Mouse (Mus musculus) monocyte, adult 5-6 weeks (primary cell): ENCODE data around the gene Ppp6r3. TPM values are rescaled to one million over a fixed set of nuclear protein-coding genes. Genes with fewer than 3 reads are reported as not detected.
"Not testable (repeated sequence)": the region's sequence is repeated elsewhere in the genome, so short reads cannot be mapped to it uniquely, and the experiment has no call there.

Experiments used
- ATAC-seq: fragments of 153-309, 156-312 bp; replicated peaks from 2 replicates; pipeline ENCODE4 v1.8.0; 2017; ENCODE audit warnings: mild to moderate bottlenecking; ENCODE audit not compliant: low TSS enrichment, insufficient number of reproducible peaks, severe bottlenecking, poor library complexity, low FRiP score
- total RNA-seq: library from RNA; stranded (forward); fragments of 200-1000, 200-491, 200-594 nt; gene quantifications from 3 replicates; pipeline ENCODE4 v1.2.3, GENCODE M21; 2017

Gene Ppp6r3
- total RNA-seq, result 90.3 to 128 TPM (median 101 TPM) in 3 replicates

DNA sequence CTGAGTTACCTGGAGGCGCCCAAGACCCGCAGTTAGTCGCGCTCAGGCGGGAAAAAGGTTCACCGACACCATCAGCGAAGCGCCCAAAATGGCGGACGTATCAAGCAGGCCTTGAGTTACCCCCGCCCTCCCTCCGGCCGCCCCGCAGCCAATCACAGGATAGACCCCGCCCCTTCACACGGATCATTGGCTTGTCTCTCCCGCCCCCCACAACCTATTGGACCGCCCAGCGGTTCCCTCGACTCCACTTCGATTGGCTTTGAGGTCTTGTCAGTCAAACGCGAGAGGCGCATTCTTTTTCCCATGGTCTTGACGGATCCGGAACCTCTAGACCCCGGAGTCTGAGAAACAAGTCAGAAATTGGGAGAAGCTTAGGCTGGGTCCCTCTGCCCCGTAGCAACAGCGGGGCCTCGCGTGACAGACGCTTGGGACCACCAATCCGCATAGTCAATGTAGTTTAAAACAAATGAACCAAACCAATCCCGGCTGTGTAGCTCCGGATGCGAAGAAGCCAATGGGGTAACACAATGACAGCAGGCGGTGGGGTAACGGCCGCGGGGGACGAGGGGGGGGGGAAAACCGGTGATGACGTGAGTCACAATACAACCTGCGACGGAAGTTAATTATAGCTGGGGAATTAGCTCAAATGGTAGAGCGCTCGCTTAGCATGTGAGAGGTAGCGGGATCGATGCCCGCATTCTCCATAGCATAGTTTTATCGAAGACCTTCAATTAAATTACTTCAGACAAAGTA is at the start of gene Ppp6r3:
Gene Ppp6r3 (minus strand): TSS at position 118 of the 753 bp plus-strand sequence.
- ATAC-seq, result peak; percentile 90

DNA sequence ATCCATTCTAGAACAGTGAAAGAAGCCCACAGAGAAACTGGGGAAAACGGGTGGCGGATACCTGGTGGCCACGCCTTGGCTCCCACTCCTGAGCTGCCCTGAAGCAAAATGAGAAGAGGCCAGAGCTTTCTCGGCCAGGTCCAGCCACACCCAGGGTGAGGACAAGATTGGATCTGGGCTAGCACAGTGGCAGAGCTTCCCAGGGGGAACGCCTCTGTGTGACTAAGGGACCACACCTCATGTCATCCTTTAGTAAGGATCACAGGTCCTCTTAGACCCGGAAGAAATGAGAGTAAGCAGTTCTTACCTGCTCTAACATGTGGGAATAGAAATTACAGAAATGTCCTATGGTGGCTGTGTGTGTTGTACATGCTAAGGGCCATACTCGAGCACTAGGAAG is 49.6 kb upstream of the Ppp6r3 start:
- ATAC-seq, result no peak

DNA sequence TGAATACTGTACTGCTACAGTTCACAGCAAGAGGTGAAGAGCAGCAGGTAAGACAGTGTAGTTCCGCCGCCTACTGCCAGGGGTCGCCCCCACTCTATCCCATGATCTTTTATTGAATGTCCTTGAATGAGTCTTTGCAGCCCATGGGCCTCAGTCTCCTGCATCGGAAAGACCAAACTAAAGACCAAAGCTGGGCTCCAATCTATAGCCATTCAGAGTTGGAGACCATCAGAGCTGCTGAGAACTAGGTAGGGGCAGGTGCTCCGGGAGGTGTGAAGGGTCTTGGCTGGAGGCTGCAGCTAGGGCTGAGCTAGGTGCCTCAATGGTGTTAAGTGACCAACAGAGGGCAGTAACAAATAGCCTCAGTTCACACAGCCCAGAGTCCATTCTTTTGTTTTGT is 48.3 kb upstream of the Ppp6r3 start:
- ATAC-seq, result no peak

DNA sequence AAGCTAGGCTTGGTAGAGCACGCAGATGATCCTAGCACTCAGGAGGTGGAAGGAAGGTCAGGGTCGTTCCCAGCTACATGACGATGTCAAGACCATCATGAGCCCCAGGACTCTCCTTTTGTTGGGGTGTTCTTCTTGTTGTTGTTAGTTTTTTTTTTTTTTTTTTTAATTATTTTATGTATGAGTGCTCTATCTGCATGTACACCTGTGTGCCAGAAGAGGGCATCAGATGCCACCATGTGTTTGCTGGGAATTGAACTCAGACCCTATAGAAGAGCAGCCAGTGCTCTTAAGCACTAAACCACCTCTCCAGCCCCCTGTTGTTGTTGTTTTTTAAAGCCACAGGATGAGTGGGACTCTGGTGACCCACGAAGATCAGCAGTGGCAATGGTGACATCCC is 47.7 kb upstream of the Ppp6r3 start:
- ATAC-seq, result no peak

GRCm38 (mm10) chr19:3620871-3621270 is 45.3 kb upstream of the Ppp6r3 start:
- ATAC-seq, result no peak

GRCm38 (mm10) chr19:3619359-3619758 is 43.8 kb upstream of the Ppp6r3 start:
- ATAC-seq, result no peak

- no peak for ATAC-seq
Measured at GRCm38 (mm10) chr19:3613991-3614390, 38.4 kb upstream of the Ppp6r3 start.

- no peak for ATAC-seq
Measured at GRCm38 (mm10) chr19:3612534-3613273, 37.2 kb upstream of the Ppp6r3 start.

DNA sequence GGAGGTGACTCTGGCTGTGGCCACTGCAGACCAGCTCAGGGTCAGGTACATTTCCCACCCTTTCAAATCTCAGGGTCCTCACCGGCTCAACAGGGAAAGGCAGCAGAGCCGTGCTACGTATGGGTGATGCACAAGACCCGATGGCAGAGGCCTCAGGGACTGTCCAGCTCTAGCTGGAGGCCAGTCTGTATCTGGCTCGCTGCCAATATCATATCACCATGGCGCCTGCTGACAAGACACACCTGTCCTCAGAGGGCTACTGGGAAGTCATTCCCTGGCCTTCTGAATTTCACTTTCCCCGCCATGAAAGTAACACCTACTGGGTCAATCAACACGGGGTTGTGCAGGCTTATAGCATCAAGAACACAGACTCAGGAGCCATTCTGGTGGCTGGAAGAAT is 36.2 kb upstream of the Ppp6r3 start:
- no peak for ATAC-seq

- no peak for ATAC-seq
Measured at GRCm38 (mm10) chr19:3610886-3611285, 35.3 kb upstream of the Ppp6r3 start.

DNA sequence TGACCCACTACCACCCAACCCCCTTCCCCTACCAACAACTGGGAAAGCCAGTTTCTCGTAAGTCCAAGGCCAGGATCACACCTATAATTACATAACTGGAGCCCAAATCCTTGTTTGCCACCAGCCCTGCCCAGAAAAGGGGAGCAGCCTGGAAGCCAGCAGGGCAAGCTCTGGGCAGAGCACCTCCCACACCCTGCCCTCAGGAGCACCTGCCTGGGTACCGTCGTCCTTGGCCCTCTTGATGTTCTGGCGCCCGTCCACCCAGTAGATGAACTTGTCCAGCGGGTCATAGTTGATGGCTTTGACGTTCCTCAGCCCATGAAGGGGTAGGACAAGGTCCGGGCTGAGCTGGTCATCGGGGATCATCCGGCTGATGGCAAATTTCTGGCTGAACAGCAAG is 34.3 kb upstream of the Ppp6r3 start:
- no peak for ATAC-seq

GRCm38 (mm10) chr19:3594316-3594715 is 18.8 kb upstream of the Ppp6r3 start:
- no peak for ATAC-seq

DNA sequence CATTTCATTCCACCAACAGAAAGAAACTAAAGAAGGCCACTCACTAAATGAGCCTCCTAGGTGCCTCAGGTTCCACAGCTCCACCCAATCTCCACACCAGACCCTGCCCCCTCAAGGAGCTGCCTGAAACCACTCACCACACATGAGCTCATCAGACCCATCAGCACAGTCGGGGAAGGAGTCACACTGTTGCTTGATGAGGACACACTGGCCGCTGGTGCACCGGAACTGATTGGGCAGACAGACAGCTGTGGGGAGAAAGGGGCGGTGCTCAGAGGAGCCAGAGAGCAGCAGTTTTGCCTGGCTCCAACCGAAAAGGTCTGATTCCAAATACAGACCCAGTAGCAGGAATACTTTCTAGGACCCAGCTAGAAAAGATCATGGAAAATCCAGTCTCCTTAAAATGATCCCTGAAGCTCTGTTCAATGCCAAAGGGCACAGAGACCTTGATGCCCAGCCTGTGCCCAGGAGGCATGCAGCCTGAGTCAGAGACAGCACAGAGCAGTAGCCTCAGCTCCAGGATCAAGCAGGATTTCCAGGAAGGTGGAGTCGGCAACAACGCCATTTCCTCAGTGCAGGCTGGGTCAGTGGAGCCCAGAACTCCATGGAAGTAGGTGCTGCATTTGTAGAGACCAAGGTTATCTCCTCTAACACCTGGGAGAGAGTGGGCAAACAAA is 18.0 kb upstream of the Ppp6r3 start:
- ATAC-seq, result no peak

DNA sequence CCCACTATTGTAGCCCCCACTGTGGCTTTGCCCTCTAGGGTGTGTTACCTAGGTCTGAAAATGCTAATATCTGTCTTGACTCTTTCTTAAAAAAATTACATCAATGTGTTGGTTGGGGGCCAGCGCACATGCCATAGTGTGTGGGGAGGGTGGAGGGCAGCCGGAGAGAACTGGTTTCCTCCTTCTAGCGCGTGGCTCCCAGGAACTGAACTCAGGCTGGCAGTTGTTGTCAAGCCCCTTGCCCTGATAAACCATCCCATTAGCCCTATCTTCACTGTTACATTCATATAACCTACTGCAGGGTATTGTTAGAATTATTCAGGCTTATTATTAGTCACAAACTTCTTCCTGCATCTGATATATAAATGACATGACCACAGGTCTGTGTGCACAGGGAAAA is 14.4 kb upstream of the Ppp6r3 start:
- no peak for ATAC-seq

DNA sequence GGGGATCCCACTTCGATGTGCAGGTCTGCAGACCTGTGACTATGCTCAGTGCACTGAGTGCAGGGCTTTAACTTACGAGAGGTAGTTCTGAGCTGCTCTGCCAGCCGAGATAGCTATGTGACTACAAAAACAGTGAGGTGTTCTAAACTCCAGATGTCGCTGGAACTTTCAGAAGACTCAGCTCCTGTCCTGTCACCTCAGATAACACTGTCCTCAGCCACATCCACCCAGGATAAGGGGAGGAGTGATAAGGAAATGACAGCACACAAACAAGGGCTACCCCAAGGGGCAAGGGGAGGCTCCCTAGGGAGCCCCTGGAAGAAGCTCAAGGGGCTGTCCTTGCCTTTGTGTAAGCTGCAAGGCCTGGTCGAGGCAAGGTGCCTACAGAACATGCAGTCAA is 14.0 kb upstream of the Ppp6r3 start:
- no peak for ATAC-seq

GRCm38 (mm10) chr19:3587729-3588128 is 12.2 kb upstream of the Ppp6r3 start:
- ATAC-seq, result not testable (repeated sequence)

DNA sequence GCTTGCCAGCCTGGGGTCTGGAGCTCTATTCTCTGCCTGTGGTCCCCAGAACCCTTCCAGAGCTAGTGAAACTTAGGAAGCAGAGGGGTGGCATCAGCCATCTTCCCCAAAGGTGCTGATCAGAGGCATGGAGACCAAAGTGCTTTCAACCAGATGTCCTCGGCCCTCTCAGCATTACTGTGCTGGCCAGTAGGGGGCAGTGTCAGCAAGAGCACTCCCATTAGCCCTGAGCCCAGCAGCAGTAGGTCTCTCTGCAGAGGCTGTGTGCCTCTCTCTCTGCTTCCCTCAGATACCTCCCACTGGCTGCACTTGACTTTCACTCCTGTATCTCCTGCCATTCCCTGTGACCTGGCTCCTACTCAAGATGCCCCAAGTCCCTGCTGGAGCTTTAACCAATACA is 11.0 kb upstream of the Ppp6r3 start:
- peak; percentile 48; the same call in 1 of the 2 replicates for ATAC-seq

DNA sequence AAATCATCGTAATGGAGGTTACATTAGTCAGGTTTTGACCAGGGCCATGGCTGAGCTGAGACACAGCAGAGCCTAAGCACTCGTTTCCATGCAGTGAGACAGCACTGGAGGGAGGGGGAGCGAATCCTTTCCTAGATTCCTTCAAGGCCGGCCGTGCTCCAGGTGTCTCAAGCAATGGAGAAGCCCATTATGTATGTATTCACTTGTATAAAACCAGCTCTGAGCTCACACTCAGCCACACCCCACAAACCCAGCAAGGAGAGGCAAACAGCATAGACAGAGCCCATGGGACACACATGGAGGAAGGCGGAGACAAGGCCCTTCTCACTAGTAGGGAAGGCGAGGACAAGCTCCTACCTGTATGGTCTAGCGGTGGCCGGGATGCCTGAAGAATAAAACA is 10.5 kb upstream of the Ppp6r3 start:
- ATAC-seq, result no peak

- ATAC-seq, result 0 out of 2 replicates have a peak, but pooled peaks have one; percentile 64
Measured at GRCm38 (mm10) chr19:3581326-3581725, 5.8 kb upstream of the Ppp6r3 start.

DNA sequence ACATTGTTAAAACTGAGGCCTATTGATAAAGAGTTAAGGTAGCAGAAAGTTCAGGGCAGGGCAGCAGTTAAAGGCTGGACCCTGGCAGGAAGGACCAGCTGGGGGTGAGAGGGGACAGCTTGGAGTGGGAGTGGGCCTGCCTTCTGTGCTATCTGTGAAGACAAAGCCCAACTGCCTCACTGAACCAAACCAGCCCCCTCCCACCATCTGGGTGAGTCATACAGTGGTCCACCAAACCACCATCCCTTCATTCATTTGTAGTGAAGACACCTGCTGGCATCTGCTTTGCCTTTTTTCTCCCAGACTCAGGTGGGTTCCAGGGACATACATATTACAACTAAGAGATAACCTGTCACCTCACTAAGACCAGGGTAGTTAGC is 2.4 kb upstream of the Ppp6r3 start:
- ATAC-seq, result no peak
